Mouse (Mus musculus) embryo, embryonic 10 days (tissue): ENCODE measurements around the gene Gm38392.
A peak's percentile ranks its signal among the peaks of the same experiment; 100 is the strongest.

Source experiments
- DNase-seq: peaks from one replicate; pipeline ENCODE4 v3.0.0-alpha.2; 2015; ENCODE audit warnings: low spot score

Gm38392 gene

DNA sequence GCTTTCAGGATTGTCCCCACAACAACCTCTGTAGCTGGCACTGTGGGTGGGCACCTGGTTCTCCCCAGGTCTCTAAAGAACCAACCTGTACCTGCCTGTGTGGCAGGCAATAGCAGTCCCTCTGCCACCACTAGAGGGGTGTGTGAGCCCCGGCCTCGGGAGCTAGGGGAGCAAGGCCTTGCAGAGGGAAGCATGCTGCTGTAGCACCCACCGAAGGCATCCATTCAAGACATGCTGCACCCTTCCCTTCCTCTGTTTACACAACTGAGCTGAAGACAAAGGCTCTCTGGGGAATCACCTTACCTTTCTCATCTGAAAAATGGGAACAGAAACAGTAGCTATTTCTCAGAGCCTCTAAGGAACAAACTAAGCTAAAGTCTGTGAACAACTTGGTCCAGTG lies 51.8 kb downstream of the Gm38392 start:
- no peak for DNase-seq

DNA sequence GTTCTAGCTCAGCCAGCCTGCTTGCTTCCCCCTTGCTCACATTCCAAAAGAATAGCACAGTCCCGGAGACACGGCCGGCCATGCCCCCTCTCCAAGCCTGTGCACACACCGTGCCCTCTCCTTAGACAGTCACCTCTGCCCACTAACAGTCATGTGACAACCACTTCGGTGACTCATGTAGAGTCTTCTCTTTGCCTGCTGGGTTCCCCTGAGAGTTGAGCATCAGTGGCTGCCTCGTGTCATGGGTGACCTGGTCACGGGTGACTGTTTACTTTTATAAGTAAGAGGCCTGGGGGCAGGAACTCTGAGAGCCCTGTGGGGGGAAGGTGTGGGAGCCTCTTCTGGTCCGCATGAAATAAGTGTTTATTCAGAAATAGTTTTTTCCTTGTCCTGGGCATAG lies 53.0 kb downstream of the Gm38392 start:
- DNase-seq: no peak

DNA sequence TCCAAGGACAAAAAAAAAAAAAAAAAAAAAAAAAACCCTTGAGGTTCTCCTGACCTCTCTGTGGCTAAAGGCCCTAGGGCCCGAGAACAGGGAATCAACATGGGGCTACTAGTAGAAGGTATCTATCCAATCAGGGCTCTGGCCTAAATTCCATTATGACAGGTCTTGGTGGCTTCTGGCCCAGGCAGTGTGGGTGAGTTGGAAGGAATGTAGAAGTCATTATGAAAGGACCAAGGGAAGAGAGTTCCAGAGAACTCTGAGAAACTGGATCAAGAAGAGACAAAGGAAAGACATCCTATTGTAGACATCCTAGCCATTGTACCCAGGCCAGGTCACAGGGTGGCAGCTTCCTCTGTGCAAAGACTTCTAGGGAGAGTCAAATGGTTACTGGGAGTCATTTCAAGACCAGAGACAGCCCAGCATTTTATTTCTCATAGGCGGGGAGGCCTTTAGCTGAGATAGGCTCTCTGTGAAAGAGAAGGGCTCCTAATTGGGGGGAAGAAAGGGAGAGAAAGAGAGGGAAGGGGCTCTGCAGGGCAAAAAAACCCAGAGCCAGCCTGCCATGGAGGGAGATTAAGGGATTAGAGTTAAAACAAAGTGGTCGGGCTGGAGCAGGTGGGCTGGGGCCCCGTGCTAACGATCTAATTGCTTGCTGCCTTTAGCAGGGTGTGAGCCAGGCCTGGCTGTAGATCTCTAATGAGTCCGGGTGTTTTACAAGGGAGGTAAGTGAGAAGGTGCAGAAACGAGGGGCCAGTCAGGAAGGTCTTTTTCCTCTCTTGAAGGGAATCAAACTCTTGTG lies 54.0 kb downstream of the Gm38392 start:
- DNase-seq: no peak

DNA sequence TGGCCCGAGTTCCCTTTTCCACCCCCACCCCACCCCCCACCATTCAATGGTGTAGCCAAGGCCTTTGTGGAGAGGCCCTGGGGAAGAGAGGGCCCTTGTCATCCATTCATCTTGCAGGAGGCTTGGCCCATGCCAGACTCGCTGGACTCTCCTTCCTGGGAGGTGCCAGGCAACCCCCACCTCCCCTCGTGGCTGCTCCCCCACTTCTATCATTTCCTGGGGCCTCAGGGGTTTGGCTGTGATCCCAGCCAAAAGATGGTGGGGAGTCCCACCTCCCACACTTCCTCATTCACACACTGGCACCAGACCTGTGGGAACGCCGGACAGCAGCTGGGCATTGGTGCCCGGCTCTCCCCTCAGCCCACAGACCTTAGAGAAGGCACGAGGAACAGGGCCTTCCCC lies 54.7 kb downstream of the Gm38392 start:
- no peak for DNase-seq

DNA sequence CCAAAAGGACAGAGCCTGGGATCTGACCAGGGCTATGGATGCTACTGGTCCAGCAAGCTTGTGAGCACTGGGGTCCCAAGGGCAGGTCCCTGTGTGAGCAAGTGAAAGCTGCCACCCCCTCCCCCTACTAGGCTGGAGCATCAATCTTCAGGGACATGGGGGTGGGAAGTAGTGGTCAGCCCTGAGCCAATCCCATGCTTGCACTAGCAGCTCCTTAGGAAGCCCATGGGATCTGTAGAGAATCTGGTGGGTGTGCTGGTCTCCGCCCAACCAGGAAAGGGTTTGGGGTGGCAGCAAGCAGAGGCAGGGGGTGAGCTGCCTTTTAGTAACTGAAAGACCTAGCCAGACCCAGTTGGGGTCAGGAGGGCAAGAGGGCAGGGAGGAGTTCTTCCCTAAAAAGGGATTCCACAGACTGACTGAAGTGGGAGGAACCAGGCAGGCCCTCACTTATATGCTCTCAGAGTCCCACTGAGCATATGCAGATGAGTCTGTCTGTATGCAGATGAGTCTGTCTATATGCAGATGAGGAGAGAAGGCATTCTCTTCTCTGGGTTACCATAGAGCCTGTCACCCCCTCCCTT lies 55.9 kb downstream of the Gm38392 start:
- no peak for DNase-seq

DNA sequence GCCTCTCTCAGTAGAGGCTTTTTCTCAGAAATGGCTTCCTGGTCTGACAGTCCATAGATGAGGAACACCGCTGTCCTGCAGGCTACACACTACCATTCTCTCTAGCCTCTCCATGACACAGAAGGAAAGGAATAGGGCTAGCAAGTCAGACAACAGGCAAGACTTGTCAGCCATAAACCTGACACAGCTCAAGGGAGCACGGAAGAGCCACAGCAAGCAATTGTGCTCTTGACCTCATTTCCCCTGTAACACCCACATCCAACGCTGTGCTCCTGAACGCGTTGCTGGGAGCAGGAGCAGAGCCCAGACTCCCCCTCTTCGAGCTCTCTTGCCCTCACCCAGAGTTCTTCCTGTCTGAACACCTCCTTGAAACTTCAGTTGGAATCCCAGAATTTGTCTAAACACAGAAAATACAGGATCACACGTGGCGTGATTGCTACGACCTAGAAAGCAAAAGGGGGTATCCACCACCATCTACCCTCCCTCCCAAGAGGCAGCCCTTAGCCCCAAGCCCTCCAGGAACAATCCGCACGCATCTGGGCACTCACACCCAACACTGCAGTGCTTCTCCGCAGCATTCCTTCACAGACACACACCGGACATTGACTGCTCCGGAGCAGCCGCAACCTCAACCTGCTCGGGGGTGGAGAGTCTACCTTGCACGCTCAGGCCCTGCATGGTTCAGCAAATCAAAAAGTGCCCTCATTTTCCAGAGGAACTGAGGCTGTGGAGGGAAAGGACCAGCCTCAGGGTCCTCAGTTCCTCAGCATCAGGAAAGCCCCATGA lies 56.6 kb downstream of the Gm38392 start:
- no peak for DNase-seq

DNA sequence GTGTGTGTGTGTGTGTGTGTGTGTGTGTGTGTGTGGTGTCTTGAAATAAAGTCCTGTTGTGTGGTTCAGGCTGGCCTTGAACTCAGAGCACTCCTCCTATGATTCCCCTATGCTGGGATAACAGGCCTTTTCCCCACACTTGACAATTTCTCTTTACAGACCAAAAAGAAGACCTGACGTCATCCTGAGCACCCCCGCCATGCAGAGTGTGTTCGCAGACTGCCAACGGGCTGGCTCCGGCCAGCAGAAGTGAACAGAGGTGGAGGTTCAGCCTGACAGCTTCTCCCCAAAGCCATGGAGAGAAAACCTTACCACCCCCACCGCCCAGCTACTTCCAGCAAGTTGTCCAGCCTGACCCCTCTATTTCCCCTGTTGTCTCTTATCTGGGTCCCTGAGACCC lies 57.5 kb downstream of the Gm38392 start:
- DNase-seq: no peak

DNA sequence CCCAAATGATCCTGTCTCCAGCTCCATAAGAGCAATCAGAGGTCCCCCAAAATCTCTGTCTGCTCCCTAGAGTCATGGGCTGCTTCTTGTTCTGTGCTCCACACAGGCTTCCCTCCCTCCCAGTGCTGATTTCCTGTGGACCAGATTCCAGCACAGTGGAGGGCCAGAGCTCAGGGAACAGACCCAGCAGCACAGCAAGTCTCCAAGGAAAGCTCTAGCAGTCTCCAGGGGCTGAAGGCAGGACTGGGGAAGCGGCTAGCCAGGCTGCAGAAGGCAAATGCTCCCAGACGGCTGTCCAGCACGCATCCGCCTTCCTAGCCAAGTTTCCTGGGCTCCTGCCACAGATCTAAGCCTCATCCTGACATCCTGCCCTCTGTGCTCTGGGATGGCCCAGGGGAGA lies 58.1 kb downstream of the Gm38392 start:
- DNase-seq: no peak

DNA sequence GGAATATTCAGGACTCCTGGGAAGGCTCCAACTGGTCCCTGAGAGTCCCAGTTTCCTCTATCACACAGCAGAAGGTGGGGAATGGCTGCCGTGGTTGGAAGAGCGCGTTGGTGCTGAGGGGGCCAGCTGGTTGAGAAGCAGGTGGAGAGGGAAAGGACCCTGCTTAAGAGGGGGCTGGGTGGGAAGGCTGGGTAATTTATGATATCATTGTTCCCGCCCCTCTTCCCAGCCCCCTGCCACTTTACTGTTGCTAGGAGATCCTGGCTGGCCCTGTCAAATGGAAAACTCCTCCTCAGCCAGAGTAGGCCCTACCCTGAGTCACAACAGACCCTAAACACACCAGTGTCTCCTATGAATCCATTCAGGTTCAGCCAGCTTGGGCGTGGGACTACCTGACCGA lies 59.0 kb downstream of the Gm38392 start:
- DNase-seq: no peak

DNA sequence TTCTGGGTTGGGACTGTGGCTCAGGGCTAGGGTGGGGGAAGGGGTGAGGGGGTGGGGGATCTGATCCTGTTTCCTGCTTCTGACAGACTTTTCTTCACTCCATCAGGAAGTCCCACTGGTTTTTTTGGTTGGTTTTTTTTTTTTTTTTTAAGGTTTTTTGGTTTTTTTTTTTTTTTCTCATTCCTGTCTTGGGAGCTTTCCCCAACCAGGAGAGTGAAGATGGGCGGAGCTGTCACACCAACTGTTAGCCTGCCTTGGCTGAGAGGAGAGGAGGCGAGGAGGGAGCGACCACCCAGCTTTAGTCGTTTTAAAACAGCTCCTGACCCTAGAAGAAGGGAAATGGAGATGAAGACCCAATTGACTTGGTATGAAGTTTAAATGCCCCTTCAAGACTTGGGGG lies 59.8 kb downstream of the Gm38392 start:
- no peak for DNase-seq

DNA sequence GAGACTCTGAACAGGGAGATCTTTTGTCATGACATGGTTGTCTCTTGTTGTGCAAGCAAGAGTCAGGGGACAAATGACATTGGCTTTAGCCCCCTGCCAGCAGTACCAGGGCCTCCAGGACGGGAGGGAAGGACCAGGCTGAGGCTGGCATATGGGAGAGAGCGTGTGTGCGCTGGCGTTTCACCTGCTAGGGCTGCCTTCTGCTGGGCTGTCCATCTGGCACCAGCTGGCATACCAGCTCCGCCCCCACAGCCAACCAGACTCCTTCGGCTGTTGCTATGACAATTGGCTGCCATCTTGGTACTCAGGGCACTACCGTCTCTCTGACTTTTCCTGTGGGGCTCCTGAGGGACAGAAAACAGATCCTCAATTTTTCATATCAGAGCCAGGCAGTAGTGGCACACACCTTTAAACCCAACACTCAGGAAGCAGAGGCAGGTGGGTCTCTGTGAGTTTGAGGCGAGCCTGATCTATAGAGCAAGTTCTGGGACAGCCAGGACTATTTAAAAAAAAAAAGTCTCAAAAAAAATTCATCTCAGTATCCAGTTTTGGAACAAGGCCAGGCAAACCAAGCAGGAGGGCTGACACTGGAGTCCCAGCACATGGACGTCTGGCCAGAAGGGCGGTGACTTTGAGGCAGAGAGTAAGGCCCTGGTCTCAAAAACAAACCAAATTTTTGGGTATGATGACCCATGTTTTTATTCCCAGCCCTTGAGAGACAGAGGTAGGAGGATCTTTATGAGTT lies 60.7 kb downstream of the Gm38392 start:
- DNase-seq: no peak

DNA sequence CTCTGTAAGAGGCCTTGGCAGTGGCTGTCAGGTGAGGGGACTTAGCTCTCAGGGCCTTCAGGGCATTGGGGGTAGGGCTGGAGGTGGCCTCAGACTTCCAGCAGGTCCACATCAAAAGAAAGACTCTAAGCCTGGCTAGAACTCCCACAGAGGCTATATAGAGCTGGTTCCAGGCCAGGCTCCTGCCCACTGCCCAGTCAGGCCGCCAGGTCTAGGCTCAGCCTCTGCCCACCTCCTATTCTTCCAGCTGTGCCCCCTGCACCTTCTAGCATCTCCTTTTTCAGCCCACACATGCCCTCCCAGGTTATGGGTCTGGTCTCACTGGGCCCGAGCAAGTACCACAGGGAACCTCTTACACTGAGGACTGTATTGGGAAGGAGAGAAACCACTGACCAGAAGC lies 62.1 kb downstream of the Gm38392 start:
- no peak for DNase-seq

DNA sequence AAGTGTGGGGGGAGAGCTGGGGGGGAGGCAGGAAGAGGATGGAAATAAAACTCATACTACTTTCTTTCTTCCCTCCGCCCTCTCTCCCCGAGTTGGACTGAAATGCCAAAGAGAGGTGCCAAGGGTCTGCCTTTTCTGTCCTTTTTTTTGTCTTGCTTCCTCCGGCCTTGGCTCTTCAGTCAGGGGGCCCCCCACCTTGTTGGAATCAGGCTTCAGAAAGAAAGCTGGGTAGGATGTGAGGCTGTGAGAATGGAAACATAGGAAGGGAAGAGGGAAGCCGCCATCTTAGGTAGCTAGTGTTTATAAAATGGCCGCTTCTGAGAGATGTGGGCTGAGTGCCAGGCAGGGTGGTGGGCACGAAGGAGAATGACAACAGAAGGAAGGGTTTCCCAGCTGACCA lies 64.6 kb downstream of the Gm38392 start:
- no peak for DNase-seq

DNA sequence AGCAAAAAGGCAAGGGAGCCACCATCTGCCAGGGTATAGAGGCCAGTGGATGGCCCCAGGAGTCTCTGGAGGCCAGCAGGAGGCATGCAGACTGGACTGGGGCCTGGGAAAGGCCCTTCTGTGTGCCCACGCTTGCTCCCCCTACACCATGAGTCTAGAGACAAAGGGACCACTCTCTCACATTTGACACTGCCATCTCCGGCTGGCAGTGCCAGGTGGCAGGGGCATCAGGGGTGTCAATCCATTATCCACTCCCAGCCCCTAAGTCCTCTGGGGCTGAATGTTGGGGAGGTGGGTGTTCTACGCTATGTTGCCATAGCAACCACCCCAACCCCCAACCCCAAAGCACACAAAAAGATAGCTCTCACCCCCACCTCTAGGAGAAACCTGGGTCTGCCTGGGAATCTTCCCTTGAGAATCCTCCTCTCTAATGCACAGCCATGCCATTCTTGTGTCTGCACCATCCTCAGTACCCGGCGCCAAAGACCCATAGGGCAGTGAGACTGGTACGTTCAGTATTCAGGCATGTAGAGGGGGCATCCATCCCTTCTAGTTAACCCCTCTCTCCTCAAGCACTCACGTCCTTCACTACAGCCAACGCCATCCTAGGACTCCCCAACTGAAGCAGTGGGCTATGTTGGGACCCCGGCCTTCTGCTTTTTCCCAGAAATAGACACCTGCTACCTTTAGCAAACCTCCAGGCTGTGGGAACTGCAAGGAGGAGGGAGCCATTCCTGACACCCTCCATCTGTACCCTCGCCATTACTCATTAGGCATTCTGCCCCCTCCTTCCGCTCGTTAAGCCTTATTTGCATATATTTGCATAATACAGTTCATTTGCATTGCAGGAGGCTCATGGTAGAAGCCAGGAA lies 65.3 kb downstream of the Gm38392 start:
- DNase-seq: no peak

DNA sequence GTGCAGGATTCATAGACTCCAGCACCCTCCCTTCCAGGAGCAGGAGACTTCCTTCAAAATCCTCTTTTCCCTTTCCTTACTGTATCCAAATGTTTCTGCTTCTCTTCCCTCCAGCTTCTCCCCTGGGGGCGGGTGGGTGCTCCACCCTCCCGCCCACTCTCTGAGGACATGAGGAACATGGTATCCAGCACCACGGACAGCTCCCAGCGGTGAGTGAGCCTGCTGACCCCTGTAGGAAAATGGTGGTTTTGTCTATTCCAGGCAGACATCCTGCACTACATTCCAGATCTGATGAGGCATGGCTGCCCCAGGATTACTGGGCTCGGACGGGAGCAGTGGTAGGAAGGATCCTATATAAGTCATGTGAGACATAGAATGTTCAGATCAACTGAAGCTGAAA lies 66.2 kb downstream of the Gm38392 start:
- peak; percentile 95 for DNase-seq

DNA sequence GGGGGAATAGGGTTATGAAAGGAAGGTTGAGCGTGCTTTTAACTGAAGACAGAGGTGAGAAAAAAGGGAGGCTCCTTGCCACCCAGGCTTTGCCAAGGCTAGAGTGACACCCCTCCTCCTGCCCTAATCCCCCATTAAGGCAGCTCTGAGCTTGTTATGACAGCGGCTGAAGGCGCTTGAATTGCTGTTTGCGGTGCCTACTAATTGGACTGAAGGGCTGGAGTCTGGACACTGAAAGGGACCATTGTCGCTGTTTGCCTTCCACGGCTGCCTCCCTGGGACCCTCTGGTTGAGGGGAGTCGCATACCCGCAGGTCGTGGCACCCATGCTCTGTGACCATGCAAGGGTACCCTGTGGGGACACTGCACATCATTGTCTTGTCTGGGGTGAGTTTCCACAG lies 67.1 kb downstream of the Gm38392 start:
- DNase-seq: no peak

DNA sequence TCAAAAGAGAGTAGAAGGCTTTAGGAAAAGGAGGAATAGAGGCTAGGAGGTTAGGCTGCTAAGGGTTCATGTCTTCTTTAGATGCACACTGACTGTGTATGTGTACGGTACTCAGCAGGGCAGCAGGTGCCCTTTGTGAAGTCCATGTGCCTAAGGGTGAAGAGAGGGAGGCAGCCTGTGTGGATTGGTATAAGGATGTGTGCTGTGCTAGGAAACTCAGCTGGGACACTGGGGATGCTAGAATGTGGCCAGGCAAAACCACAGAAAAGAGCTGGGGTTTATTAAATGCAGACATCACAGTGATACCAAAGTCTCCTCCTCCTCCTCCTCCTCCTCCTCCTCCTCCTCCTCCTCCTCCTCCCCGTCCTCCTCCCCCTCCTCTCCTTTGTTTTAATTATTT lies 69.3 kb downstream of the Gm38392 start:
- DNase-seq: no peak

DNA sequence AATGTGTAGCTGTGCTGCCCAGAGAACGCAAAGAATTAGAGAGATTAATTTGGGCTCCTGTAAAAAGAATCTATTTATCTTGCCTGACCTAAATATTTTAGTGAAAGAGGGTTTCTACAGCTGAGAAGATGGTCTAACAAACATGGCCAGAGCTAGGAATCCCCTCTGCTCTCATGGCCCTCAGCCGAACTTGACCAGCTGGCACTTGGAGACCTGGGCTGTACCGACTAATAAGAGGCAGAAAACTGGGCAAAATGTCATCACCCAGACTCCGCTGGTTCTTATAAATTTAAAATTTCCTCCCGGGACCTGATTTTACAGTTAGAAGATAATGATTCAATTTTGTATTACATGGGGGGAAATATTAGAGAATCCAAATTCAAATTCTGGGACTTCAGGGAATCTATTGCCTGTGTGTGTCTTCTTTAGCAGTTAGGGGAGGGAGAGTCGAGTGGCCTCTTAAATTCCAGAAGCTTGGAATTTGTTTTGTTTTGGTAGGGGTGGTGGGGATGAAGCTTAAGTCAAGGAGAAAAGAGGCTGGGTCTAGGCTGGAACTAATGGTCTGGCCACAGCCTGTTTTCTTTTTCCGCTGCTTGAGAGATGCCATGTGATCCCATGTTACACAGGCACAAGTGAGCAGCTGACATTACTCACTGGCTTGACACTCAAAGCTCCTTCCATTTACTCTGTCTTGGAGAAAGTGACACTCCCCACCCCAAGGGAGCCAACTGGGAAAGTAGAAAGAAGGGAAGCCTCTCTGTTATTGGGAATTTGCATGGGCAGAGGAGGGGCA lies 70.3 kb downstream of the Gm38392 start:
- no peak for DNase-seq

DNA sequence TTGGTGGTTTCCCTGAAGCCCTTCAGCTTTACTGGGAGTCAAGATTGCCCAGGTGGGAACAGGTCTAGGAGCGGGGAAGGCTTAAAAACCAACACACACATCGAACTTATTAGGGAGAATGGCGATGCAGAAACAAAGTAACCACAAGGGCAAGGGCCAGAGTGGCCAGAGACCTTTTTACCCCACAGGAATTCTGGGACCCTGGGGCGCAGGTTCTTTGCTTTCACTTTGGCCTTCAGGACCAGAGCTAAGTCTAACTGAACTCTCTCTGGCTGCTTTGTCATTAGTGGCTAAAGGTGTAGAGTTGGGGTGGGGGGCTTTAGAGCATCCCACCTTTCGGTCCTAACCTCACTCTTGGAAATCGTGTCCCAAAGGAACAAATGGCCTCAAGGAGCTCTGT lies 70.9 kb downstream of the Gm38392 start:
- no peak for DNase-seq

DNA sequence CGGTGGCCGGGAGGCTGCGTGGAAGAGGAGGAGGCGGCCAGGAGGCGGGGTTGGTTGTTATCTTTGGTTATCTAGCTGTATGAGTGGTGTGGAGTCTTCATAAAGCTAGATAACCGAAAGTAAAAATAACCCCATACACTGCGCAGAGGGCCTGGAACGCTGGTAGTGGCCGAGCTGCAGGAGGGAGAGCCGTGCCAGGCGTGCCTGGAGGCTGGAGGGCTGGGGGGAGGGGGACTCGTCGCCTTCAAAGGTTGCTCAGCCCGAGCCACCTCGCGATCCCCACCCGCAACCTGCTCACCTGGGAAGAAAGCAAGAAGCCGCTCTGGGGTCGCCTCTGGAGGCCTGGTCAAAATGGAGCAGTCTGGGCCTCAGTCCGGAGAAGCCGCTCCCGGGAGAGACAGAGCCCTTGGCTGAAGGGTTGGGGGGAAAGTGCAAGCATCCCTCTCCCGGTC lies 71.4 kb downstream of the Gm38392 start:
- DNase-seq: no peak
